Mouse (Mus musculus): ENCODE data around the gene Mrtfa.

- TF ChIP-seq CTCF (IDR thresholded peaks at IDR 0.05; ENCODE audit: borderline replicate concordance, extremely low read depth, insufficient read depth, insufficient read length): no peak
- no peak for TF ChIP-seq POLR2A (IDR thresholded peaks at IDR 0.05; ENCODE audit: borderline replicate concordance, extremely low read depth, insufficient read depth, insufficient read length, poor library complexity, severe bottlenecking)
These were observed 56.8 kb downstream of the Mrtfa start for GRCm38 (mm10) chr15:81133781-81134180.
